Mouse (Mus musculus) A20 (cell line): ENCODE measurements around the gene Ppp1r12b.
"Not testable (repeated sequence)": the region's sequence is repeated elsewhere in the genome, so short reads cannot be mapped to it uniquely, and the experiment has no call there.

Source experiments
- DNase-seq: peaks from one replicate; pipeline ENCODE4 v3.0.0-alpha.2; 2011; ENCODE audit warnings: low read depth, low spot score

Gene Ppp1r12b

GRCm38 (mm10) chr1:134851211-134851610, 104.5 kb downstream of the Ppp1r12b start:
- DNase-seq, result no peak

- peak; percentile 68 for DNase-seq
Observed at GRCm38 (mm10) chr1:134850361-134850760, 105.4 kb downstream of the Ppp1r12b start.

- no peak for DNase-seq
Observed at GRCm38 (mm10) chr1:134847851-134848250, 107.9 kb downstream of the Ppp1r12b start.

GRCm38 (mm10) chr1:134846295-134846988, 109.3 kb downstream of the Ppp1r12b start:
- DNase-seq, result no peak

- no peak for DNase-seq
Observed at GRCm38 (mm10) chr1:134843369-134843768, 112.4 kb downstream of the Ppp1r12b start.

- DNase-seq, result no peak
Observed at GRCm38 (mm10) chr1:134836909-134837480, 118.7 kb downstream of the Ppp1r12b start.

- not testable (repeated sequence) for DNase-seq
Observed at GRCm38 (mm10) chr1:134830881-134831280, 124.9 kb downstream of the Ppp1r12b start.

GRCm38 (mm10) chr1:134829635-134830034, 126.1 kb downstream of the Ppp1r12b start:
- DNase-seq, result no peak

GRCm38 (mm10) chr1:134824896-134825295, 130.8 kb downstream of the Ppp1r12b start:
- DNase-seq, result no peak

- no peak for DNase-seq
Observed at GRCm38 (mm10) chr1:134823842-134824241, 131.9 kb downstream of the Ppp1r12b start.

GRCm38 (mm10) chr1:134823323-134823722, 132.4 kb downstream of the Ppp1r12b start:
- DNase-seq, result no peak

GRCm38 (mm10) chr1:134820882-134821281, 134.9 kb downstream of the Ppp1r12b start:
- DNase-seq, result no peak

- DNase-seq, result no peak
Observed at GRCm38 (mm10) chr1:134819196-134819595, 136.5 kb downstream of the Ppp1r12b start.

GRCm38 (mm10) chr1:134818716-134819115, 137.0 kb downstream of the Ppp1r12b start:
- no peak for DNase-seq

GRCm38 (mm10) chr1:134817916-134818595, 137.7 kb downstream of the Ppp1r12b start:
- no peak for DNase-seq

- no peak for DNase-seq
Observed at GRCm38 (mm10) chr1:134817120-134817519, 138.6 kb downstream of the Ppp1r12b start.

- DNase-seq, result no peak
Observed at GRCm38 (mm10) chr1:134816617-134817016, 139.1 kb downstream of the Ppp1r12b start.

- no peak for DNase-seq
Observed at GRCm38 (mm10) chr1:134815748-134816147, 140.0 kb downstream of the Ppp1r12b start.

GRCm38 (mm10) chr1:134805471-134805870, 150.3 kb downstream of the Ppp1r12b start:
- DNase-seq, result no peak

- DNase-seq, result no peak
Observed at GRCm38 (mm10) chr1:134804373-134804772, 151.4 kb downstream of the Ppp1r12b start.

- no peak for DNase-seq
Observed at GRCm38 (mm10) chr1:134803286-134804117, 152.2 kb downstream of the Ppp1r12b start.

GRCm38 (mm10) chr1:134801758-134802157, 154.0 kb downstream of the Ppp1r12b start:
- no peak for DNase-seq
